Mouse (Mus musculus): ENCODE measurements at regions not wholly inside any gene's neighbourhood (a gene's known extent, or its start where the extent isn't known, plus 50 kb on each side); places are given as distances from the start of the nearest gene placed in this dataset.

DNA sequence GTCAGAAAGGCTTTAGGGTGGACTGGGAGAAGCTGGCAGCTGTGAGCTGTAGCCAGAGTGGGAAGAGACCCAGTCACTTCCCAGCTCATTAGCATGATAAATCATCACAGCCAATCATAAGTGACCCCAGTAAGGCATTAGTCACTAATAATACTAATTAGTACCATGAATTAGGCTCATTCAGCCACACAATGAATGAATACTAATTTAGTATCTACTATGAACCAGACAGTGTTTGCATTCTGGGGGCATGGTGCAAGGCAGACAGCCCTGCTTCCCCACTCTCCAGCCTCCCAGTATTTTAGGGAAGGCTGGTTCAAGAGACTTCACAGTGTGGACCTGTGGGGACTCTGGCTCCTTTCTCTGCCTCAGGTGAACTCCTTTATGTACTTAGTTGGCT is 523.7 kb downstream of the Tbc1d22a start:
- DNase-seq = no peak

DNA sequence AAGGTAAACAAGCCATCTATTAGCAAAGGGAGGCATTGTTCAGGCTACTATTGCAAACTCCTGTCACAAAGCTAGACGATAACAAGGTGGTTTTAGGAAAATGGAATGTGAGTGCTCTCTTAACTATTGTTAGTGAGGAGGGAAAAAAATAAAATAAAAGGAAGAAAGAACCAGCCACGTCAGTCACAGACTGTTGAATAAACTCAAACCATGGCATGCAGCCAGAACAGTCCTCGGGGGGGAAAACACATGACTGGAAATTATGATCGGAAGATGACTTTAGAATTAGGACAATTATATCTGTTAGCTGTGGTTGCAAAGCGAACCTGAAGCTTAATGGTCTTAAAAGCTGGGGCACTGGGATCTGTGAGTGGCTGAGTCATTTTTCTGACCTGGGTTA is 524.1 kb downstream of the Tbc1d22a start:
- no peak for DNase-seq

DNA sequence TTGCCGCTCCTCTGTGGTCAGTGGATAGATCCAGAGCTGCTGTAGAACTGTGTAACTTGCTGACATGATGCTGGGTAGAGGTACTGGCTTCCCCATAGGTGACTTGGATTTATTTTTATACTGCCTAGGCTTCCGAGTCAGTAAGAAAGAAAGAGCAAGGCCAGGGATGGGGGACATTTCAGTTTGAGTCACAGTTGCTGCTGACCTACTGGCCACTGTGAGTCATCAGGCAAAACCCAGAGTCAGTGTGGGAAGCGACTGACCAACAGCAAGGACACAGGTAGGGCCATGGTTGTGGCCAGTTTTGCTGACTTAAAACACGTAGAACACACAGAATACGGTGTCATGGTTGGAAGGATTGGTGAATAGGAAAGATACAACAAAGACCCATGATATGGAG is 524.5 kb downstream of the Tbc1d22a start:
- no peak for DNase-seq

DNA sequence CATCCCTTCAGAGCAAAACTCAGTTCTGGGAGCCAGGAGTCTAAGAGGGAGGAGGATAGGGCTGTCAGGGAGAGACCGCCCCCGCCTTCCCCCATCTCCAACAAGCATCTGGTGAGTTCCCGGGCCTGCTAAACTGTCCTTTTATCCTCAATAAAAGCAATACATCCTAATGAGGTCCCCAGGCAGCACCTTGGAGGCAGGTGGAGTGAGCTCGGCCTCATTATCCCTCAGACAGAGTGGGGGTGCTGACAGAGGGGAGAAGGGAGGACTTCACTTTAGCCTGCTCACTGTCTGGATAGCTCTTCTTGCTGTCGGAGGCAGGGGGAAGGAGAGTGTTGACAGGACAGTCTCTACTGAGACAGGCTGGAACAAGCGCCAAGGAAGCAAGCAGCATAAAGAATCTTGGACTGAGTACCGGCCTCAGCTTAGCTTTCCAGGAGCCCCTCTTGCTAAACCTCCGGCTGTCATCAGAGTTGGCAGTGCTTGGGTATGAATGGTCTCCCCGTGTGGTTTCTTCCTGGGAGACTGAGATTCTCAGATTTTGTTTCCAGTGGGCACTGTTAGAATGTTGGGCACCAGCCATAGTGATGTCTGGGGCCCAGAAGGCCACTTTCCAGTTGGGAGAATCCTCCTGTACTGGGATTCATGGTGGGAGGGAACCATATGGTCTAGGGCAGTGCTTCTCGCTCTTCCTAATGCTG is 537.3 kb downstream of the Tbc1d22a start:
- DNase-seq = no peak

DNA sequence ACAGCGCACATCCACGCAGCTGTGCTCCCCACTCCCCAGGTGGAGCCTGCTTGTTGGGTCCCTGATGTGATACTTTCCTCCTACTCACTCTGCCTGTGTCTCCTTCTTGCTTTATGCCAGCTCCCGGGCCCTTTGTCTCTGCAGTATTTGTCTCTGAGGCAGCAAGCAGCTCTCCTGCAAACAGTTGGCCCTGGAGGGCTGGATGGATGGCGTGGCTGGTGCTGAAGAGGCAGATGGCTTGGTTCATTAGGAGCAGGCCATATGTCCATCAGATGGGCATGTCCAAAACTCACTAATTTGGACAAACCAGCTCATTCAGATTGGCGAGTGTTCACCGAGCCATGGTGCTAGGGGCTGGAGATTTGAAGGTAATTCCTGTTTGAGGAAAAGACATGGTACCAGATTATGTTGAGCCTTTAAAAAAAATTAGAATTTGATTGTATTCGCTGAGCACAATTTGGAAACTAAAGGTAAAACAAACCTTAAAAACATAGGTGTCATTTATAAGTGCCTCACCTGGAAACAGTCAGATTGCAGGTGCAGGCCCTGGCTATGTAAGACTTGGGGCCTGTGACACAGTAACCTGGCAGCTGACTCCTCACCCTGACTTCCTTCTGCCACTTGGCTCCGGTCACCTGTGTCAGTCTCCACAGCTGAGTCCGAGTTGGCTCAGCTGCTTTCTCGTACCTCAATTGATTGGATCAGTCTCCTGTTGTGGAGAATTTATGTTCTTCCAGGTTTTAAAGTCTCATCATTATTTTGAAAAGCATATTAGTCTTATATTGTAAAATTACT is 549.5 kb downstream of the Tbc1d22a start:
- DNase-seq = no peak

DNA sequence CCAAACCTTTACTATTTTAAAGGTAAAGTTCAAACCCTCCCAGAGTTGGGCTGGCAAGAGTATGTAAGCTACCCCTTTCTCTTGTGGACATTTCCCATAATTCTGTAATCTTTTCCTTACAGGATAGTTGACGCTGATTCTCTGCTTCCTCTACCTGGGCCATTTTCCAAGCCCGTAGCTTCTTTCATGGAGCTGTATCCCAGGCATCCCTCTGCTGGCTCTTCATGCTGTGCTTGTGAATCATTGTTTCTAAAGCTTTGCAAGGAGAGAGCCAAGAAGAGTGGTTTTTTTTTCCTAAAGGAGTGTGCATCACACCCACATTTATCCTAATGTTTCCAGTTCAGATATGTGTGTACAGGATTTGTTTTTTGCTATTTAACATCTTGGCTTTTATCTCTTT is 553.4 kb downstream of the Tbc1d22a start:
- no peak for DNase-seq

DNA sequence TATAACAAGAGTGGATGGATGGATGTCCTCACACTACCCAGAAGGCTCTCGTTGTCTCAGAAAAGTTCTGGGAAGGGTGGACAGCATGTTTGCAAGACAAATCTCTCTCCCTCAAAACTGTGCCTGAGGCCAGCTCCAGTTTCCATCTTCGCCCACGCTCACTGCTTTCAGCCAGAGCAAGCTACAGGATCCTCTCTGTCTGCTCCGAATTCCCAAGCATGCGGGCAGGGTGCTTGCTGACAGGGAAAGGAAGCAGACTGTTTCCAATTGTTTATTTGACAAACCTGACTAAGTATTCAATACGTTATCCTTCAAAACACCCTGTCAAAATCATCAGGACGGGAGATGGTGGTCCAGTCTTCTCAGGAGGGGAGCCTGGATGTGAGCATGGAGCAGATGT is 558.8 kb downstream of the Tbc1d22a start:
- no peak for DNase-seq

DNA sequence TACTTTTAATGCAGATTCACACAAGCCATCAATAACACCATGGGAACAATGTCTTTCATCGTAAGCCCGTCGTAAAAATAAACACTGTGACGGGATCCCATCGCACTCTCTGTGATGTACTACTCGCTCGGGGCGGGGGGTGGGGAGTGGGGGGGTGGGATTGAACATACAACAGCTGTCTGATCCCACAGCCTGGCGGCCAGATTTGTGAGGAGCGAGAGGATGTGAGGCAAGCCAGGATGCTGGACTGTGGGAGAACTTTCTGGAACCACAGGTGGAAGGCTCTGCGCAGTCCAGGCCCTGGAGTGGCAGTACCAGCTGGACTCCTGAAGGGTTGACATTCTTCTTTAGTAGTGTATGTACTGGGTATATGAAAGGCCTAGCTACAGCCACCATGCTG is 563.7 kb downstream of the Tbc1d22a start:
- no peak for DNase-seq

DNA sequence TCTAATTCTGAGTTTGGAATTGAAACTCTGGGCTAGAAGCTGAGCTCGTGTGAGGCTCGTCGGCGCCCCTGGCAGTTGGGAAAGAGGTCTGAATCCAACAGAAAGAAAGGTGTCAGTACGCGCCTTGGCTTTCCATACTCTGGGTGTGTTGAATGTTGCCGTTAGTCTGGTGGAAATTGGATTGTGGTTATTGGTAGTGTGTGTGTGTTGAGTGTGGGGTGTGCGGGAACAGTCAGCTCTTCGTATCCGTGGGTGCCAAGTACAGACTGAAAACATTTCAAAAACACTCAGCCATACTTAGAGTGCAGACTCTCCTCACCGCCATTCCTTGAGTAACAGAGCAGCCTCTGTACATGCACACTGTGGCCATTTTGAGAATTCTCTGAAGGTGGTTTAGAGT is 566.9 kb downstream of the Tbc1d22a start:
- no peak for DNase-seq

DNA sequence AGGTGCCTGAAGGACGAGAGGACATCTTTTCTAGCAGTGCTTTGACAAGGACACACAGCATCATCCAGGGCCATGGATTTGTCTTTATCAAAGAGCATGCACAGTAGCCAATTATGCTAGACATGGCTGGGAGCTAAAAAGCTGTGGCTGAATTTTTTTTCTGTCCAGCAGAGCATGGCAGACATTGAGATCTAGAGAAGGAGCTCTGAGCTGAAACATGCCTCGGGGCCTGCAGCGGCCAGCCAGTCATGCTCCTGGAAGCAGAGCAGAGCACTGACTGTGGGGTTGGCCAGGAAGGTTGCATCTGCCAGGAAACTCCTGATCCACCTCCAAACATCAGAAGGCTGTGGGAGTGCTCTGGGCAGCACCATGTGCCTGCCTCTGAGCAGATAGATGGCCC is 580.5 kb downstream of the Tbc1d22a start:
- DNase-seq = no peak

DNA sequence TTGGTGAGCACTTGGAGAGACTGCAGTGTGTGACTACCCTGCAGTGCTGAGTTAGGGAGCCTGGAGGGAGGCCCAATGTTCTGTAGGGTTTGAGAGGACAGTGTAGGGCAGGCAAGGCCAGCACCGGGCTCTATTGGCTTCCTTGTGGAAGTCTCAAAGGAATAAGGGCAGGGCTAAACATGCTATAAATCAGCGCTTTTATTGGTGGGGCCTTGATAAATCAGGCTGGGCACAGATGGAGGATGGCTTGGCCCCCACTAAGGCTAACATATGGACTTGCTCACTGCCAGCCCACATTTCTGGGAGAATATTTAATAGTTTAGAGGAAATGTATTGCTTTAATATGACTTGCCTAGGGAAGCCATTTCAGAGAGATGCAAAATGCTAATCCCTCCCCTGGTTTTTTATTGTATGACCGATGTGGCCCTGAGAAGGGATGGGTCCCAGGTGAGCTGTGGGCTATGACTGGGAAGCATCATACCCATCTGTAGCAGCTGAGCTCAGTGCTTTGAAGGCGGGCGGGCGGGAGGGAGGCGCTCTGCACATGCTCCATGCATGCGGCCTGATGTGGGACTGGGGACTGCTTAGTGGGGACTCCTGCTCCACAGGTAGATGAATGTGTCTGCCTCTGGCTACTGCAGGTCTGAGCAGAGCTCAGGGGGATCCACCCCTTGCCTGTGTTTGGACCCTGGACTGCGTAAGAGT is 584.4 kb downstream of the Tbc1d22a start:
- DNase-seq = no peak

DNA sequence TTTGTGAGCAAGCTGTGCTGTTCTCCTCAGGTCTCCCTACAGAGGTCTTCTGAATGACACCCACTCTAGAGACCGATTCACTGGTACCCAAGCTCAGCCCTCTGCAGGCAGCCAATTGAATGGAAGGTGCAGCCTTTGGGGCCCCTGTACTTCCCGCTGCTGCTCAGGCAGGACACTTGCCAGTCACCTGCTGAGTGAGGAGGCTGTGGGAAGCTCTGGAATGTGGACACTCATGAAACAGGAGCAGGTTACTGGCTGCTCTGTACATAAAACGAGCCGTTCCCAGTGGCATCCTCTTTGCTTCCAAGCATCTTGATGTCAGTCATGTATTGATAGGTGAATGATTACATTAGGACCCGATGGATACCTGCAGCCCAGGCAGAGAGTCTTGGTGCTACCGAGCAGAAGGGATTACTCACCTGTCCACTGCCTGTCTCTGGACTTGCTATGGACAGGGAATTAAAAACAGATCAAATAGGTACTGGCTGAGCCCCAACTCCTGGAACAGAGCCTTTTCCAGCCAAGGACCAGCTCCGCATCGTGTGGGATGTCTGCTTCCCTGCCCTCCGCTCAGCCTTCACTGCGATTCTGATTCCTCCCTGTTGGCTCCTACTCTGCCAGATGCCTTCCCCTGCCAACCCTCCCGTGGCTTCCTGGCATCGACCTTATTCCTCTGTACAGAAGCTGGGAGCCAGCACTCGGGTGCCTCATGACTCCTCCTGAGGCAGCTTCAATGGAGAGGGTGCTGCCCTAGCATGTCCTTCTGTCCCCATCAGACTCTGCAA is 593.2 kb downstream of the Tbc1d22a start:
- DNase-seq = peak; percentile 7 to 22

DNA sequence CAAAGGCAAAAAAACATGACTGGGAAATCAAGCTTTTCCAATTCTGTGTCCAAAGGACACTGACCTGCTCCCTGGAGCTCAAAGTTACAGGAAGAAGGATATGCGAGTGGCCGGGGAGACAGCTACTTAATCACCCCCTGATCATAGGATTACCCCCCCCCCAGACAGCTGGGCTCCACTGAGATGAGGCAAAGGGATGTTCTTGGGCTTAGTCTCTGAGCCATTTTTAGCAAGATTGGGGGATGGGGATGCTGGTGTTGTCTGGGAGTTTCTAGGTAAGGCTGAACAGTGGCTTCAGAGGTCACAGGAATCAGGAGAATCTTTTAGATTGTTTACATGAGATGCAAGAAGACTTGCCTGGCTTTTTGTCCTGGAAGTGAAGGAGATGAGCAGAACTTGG is 597.6 kb downstream of the Tbc1d22a start:
- no peak for DNase-seq

DNA sequence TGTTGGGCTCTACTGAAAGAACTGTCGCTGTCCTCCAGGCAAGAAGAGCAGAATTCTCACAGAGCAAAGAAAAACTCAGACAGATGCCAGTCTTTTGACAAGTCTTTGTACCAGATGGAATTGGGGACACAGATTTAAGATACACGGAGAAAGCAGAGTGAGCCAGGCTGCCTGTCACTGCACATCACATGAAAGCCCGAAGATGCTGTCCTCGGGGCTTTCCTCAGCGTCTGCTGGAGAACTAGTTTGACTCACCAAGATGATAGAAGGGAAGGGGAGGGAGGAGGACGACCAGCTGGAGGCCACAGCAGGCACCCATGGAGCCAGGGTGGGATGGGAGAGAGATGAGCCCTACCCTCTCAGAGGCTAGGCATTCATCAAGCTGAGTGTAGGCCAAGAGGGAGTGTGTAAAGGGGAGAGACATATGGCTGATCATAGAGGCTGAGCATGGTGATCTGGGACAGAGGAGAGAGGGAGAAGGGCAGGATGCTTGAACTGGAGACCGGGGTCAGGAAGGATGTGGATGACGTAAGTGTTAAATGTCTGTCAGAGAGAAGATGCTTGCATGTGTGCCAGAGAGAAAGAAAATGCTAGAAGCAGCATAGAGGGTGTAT is 600.7 kb downstream of the Tbc1d22a start:
- DNase-seq = no peak

DNA sequence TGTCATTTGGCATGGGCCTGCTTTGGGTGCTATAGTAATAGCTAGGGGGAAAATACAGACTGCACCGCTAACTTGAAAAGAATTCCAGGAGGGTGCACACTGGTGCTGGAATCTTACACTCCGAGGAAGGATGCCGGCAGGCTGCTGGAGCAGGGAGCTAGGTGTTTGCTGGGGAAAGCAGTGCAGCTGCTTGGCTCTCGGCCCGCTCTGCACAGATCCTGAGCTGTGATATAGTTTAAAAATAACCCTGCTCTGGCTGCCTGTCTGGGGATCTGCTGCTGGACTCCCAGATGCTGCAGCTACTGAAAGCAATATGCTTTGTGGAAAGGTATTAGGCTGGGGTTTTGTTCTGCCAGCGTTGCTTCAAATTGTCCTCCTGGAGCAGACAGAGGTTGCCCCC is 621.7 kb downstream of the Tbc1d22a start:
- DNase-seq = no peak

DNA sequence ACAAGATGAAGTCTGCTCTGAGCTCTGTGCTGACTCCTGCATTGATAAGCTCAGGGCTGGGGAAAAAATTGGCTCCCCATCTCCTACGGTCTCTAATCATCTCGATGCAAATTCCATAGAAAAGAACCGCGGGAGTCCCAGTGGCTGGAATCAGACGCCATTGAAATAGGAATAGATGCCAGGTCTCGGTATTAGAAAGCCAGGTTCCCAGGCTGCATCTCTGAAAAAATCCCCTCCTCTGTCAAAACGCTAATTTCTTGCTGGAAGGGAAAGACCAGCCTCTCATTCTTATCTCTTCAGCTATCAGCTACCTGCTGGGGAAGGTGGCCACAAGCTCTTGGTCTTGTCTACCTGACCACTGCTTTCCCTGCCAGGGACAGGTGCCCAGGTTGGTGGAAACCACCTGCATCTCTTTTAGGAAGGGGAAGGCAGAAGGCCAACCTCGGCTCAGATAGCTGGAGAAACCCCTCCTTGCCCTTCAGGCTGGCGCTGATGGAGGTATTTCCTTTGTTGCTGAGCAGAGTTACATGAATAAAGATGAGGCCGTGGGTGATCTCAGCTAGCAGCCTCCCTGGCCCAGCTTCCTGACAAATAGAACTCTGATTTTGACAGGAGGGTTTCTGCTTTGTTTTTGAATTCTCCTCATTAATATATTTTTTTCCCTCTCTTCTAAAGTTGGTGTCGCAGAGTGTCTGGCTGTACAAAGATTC is 638.1 kb downstream of the Tbc1d22a start:
- no peak for DNase-seq

DNA sequence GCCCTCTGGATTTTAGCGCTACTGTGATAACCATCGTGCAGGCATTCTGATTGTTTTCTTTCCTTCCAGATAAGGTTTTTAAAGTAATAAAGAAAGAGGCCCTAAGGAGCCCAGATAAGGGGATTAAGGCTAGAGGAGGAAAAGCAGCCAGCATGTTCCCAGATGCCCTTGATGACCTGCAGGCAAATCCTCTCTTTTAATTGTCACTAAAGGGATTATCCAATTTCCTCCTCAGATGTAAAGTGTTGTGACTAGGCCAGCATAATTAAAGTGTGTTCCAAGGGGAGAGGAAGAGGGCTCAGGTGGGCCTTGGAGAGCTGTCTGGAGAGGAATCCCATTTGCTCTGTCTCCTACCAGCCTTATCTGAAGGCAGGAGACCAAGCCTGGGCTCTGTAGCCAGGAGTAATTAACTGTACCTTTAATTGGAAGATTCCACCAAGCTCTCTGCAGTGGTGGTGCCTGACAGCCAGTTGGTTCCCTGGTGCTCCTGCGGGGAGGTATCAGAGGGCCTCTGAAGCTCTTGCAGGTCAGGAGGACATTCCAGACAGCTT is 644.2 kb downstream of the Tbc1d22a start:
- DNase-seq = no peak

DNA sequence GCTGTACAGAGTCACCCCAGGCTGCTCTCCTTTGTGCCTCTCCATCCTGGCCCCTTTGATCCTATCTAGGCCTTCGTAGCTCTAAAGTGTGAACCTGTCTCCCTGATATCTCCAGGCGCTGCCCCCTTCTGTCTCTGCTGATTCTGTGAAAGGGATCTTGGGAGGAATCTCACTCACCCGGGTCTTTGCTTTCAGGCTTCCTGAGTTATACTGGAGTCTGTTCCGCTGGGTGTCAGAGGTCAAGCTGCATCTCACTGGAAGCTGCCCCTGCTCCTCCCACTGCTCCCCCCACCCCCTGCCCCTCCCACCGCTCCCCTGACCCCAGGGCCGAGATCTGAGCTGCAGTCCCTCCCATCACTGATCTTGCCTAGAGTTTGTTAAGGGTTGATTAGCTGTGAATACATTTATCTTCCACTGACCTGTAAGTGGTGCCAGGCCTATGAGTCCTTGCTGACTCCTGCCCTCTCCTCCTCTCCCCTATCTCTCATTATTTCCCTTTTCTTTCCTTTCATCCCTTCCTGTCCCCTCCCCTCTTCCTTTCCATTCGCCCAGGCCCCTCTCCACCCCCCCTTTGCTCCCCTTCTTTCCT is 661.6 kb downstream of the Tbc1d22a start:
- DNase-seq = no peak

DNA sequence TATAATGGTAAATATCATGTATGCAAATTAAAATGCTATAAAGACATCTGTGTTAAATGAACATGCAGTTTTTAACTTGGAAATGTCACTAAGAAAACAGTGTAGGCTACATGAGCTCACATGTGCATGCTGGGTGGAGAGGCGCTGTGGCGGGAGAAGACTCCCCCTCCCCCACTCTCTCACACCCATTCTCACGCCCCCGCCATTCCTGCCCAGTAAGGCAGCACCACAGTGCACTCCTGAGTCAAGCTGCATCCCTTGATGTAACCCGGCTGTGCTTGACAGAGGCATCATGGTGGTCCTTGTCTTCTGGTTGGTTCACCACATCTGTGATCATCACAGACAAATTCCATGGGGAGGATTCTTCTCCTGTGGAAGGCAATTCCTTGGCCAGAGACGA is 647.1 kb upstream of the Fam19a5 start:
- no peak for DNase-seq

DNA sequence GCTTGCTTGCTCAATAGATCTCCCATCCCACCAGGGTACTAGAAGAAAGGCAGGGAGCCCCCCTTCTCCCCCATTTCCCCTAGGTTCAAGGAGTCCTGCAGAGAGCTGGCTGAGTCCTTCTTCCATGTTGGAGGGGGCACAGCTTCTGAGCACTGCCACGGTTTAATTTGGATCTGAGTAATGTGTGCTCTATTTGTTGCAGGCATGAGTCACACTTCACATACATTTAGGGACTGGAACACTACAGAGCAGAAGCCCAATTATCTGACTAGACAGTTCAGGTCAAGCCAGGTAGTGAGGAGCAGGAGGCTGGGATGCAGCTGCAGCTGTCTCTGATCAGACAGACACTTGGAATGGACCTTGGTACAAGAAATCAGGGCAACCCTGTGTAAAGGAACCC is 644.1 kb upstream of the Fam19a5 start:
- DNase-seq = no peak

DNA sequence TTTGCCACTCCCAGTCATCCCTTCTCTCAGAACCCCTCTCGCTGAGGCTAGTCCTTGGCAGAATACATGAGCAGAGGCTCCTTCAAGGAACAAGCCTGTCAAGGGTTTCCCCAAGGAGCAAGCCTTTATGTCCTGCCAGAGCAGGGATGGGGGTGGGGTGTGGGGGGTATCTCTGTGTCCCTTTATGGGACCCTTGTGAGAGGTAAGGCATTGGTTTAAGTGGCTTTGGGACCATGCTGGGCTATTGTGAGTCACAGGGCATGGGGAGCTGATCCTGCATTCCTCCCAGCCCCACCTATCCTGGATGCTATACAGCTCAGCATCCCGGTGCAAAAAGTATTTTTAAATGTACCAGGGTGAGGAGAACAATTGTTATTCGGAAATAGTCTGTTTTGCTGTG is 641.1 kb upstream of the Fam19a5 start:
- DNase-seq = no peak
